Mouse (Mus musculus) limb, embryonic 14.5 days (tissue): ENCODE data around the gene Tmem50a. TPM values are rescaled to one million over a fixed set of nuclear protein-coding genes. Genes with fewer than 3 reads are reported as not detected.
A peak's percentile ranks its signal among the peaks of the same experiment; 100 is the strongest.

Source experiments
- ATAC-seq: fragments of 200-750 bp; cut with Nextera tagmentation; 2 replicates; pipeline ENCODE4 v1.8.0; 2017; ENCODE audit warnings: low read depth, moderate number of reproducible peaks, moderate TSS enrichment; ENCODE audit not compliant: low FRiP score
- DNase-seq: peaks from one replicate; pipeline ENCODE4 v3.0.0-alpha.2; 2015; ENCODE audit warnings: low spot score
- H3K27ac ChIP-seq: fragments of 300-500 bp; sonication (generic); replicated peaks from 2 replicates; pipeline ENCODE4 v1.5.1; 2014; ENCODE audit warnings: low read depth, mild to moderate bottlenecking, low read length, moderate library complexity, mixed read lengths
- H3K27me3 ChIP-seq: fragments of 300-500 bp; sonication (generic); 2 replicates; pipeline ENCODE4 v1.6.1; 2014; ENCODE audit warnings: low read length, mixed read lengths; ENCODE audit not compliant: control insufficient read depth, insufficient read depth
- H3K36me3 ChIP-seq: fragments of 300-500 bp; sonication (generic); 2 replicates; pipeline ENCODE4 v1.6.1; 2014; ENCODE audit warnings: mild to moderate bottlenecking, low read length, moderate library complexity, mixed read lengths; ENCODE audit not compliant: control insufficient read depth, insufficient read depth
- H3K4me1 ChIP-seq: fragments of 300-500 bp; sonication (generic); 2 replicates; pipeline ENCODE4 v1.6.1; 2014; ENCODE audit warnings: antibody characterized with exemption, low read length, mixed read lengths; ENCODE audit not compliant: control insufficient read depth, insufficient read depth
- H3K4me2 ChIP-seq: fragments of 300-500 bp; sonication (generic); replicated peaks from 2 replicates; pipeline ENCODE4 v1.6.1; 2014; ENCODE audit warnings: low read depth, mild to moderate bottlenecking, low read length, moderate library complexity; ENCODE audit not compliant: severe bottlenecking
- H3K4me3 ChIP-seq: fragments of 300-500 bp; sonication (generic); replicated peaks from 2 replicates; pipeline ENCODE4 v1.5.1; 2014; ENCODE audit warnings: low read length
- H3K9ac ChIP-seq: fragments of 300-500 bp; sonication (generic); 2 replicates; pipeline ENCODE4 v1.6.1; 2014; ENCODE audit warnings: mild to moderate bottlenecking, low read depth, low read length, moderate library complexity; ENCODE audit not compliant: severe bottlenecking
- H3K9me3 ChIP-seq: fragments of 300-500 bp; sonication (generic); 2 replicates; pipeline ENCODE4 v1.6.1; 2016; ENCODE audit warnings: low read length; ENCODE audit not compliant: control insufficient read depth
- POLR2A ChIP-seq: fragments of 200-500 bp; IDR thresholded peaks from 2 replicates; pipeline ENCODE4 v1.8.0; 2012; ENCODE audit warnings: inconsistent platforms, mild to moderate bottlenecking, moderate library complexity, borderline replicate concordance; ENCODE audit not compliant: insufficient read depth, insufficient read length; ENCODE audit errors: extremely low read depth
- WGBS: fragments of 180-500 bp; shearing (Covaris S2); extraction: QIAGEN DNeasy Blood & Tissue Kit; methylation state at CpG from one replicate; pipeline ENCODE4 v1.1.7; 2014; 5-methylcytosine and 5-hydroxymethylcytosine counted together
- polyA plus RNA-seq, 2 experiments: library from polyadenylated mRNA; depleted of rRNA in 1 of 2; stranded (reverse) in 1 of 2; unstranded in 1 of 2; fragments of >200 nt; fragmentation: Nextera tagmentation in 1 of 2; extraction: Ambion mirVana in 1 of 2; gene quantifications; 2 replicates each; pipeline versions ENCODE4 v1.2.1 to v1.2.3; 2012 to 2014

The Tmem50a gene
- polyA plus RNA-seq, 2 experiments = 119 to 166 TPM

DNA sequence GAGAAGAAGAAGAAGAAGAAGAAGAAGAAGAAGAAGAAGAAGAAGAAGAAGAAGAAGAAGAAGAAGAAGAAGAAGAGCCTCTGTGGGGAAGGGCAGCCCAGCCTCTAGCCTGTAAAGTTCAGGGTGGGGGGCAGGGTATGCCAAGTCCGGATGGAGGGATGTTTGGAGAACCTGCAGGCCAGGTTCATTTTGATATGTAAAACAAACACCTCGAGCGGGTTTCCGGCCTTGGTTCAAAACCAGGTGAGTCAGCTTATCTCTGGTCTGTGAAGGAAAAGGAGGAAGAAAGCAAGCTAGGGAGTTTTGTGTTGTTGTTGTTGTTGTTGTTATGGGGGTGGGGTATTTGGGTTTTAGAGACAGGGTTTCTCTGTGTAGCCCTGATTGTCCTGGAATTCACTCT, 43.3 kb downstream of the Tmem50a start:
- Histone ChIP-seq H3K27me3 (peaks cover 17% of the 10 kb centered on the region; the same call in 1 of the 2 replicates), H3K4me3 (no peak overlapping the region), H3K4me2 (no peak overlapping the region), H3K4me1 (no peaks in the 10 kb centered on the region), H3K27ac (no peak overlapping the region), H3K9ac (no peak overlapping the region), H3K36me3 (no peaks in the 10 kb centered on the region), H3K9me3 (no peaks in the 10 kb centered on the region)
- TF ChIP-seq POLR2A = no peak
- no peak for ATAC-seq
- DNase-seq = no peak
- 32% methylated on average over 4 of the region's 4 CpGs for WGBS

- no peak for DNase-seq
- no peaks in the 10 kb centered on the region for H3K4me1 ChIP-seq
- H3K4me2 ChIP-seq = peak overlapping the region; percentile 30
- H3K9ac ChIP-seq = no peak overlapping the region; the same call in 1 of the 2 replicates
- H3K36me3 ChIP-seq = no peaks in the 10 kb centered on the region
- 0 out of 2 replicates have a peak overlapping the region, but pooled peaks have one; percentile 9 for H3K4me3 ChIP-seq
- no peak for TF ChIP-seq POLR2A
- WGBS = 44% methylated on average over 7 of the region's 7 CpGs
- no peak overlapping the region for H3K27ac ChIP-seq
- ATAC-seq = no peak
- H3K27me3 ChIP-seq = peaks cover 17% of the 10 kb centered on the region; the same call in 1 of the 2 replicates
- H3K9me3 ChIP-seq = no peaks in the 10 kb centered on the region
Observed at GRCm38 (mm10) chr4:134869815-134870375, 44.9 kb downstream of the Tmem50a start.

- no peak for ATAC-seq
- 9% methylated on average over 16 of the region's 16 CpGs for WGBS
- no peak for DNase-seq
- H3K4me3 ChIP-seq = 0 out of 2 replicates have a peak overlapping the region, but pooled peaks have one; percentile 9
- no peaks in the 10 kb centered on the region for H3K4me1 ChIP-seq
- H3K27me3 ChIP-seq = peaks cover 17% of the 10 kb centered on the region; the same call in 1 of the 2 replicates
- no peak overlapping the region for H3K27ac ChIP-seq
- TF ChIP-seq POLR2A = no peak
- H3K4me2 ChIP-seq = peak overlapping the region; percentile 30
- no peaks in the 10 kb centered on the region for H3K36me3 ChIP-seq
- H3K9ac ChIP-seq = no peak overlapping the region
- no peaks in the 10 kb centered on the region for H3K9me3 ChIP-seq
Observed at GRCm38 (mm10) chr4:134869068-134869730, 45.6 kb downstream of the Tmem50a start.

GRCm38 (mm10) chr4:134868490-134868889, 46.3 kb downstream of the Tmem50a start:
- Histone ChIP-seq H3K4me3 (no peak overlapping the region), H3K4me2 (no peak overlapping the region), H3K4me1 (no peaks in the 10 kb centered on the region), H3K9ac (no peak overlapping the region), H3K36me3 (no peaks in the 10 kb centered on the region), H3K27ac (no peak overlapping the region), H3K9me3 (no peaks in the 10 kb centered on the region), H3K27me3 (peaks cover 17% of the 10 kb centered on the region; the same call in 1 of the 2 replicates)
- DNase-seq (no peak), ATAC-seq (no peak)
- no peak for TF ChIP-seq POLR2A
- WGBS = 21% methylated on average over 9 of the region's 9 CpGs

DNA sequence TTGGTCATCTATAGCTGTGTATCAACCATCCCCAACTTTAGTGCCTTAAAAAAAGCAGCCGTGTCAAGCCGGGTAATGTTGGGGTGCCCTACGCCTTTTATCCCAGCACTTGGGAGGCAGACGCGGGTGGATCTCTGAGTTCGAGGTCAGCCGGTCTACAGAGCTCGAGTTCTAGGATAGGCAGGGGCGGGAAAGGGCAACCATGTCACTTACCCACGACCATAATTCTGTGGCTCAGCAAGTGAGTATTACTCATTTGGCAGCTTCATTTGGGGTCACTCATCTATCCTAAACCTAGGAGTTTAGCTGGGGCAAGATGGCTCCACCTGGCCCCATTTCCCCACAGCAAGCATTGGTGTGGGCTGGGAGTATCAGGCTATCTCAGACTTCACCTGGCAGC, 46.8 kb downstream of the Tmem50a start:
- Histone ChIP-seq H3K36me3 (no peaks in the 10 kb centered on the region), H3K4me3 (no peak overlapping the region), H3K27ac (no peak overlapping the region), H3K9me3 (no peaks in the 10 kb centered on the region), H3K4me1 (no peaks in the 10 kb centered on the region), H3K27me3 (peaks cover 17% of the 10 kb centered on the region; the same call in 1 of the 2 replicates), H3K9ac (no peak overlapping the region), H3K4me2 (no peak overlapping the region)
- 88% methylated on average over 10 of the region's 10 CpGs for WGBS
- DNase-seq (no peak), ATAC-seq (no peak)
- no peak for TF ChIP-seq POLR2A
